Mouse (Mus musculus): Measurements from ENCODE around the gene Zmym3.

Gene Zmym3

DNA sequence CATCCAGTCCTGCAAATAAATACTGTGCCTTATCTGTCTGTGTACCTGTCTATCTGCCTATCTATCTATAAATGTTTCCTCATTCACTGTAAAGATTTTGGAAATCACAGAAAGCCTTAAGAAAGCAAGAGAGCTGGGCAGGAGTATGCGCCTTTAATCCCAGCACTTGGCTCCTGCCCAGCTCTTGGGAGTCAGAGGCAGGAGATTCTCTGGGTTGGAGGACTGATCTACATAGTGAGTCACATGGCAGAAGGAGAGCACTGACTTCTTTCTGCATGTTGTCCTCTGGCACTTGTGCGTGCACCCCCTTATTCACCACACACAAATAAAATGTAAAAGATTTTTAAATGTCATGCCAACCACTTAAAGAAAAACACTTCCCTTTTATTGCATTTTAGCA is 2.8 kb upstream of the Zmym3 start:
- no peak overlapping the region for H3K4me3 ChIP-seq (replicated peaks; ENCODE audit: low read length)
- H3K4me1 ChIP-seq (replicated peaks; ENCODE audit: low read depth, low read length), result peaks cover 27% of the 10 kb centered on the region
- peaks cover under 1% of the 10 kb centered on the region; the same call in 1 of the 2 replicates for H3K36me3 ChIP-seq (ENCODE audit: insufficient read depth, low read length)
- no peaks in the 10 kb centered on the region for H3K9me3 ChIP-seq (ENCODE audit: low read length)
- H3K27me3 ChIP-seq (ENCODE audit: insufficient read depth, low read length), result no peaks in the 10 kb centered on the region
- no peak for TF ChIP-seq POU5F1 (IDR thresholded peaks at IDR 0.05; ENCODE audit: borderline replicate concordance, low read length)
- no peak for TF ChIP-seq NANOG (IDR thresholded peaks at IDR 0.05; ENCODE audit: borderline replicate concordance, low read length)
- no peak for TF ChIP-seq CTCF (conservative IDR thresholded peaks at IDR 0.05; ENCODE audit: low read length)

DNA sequence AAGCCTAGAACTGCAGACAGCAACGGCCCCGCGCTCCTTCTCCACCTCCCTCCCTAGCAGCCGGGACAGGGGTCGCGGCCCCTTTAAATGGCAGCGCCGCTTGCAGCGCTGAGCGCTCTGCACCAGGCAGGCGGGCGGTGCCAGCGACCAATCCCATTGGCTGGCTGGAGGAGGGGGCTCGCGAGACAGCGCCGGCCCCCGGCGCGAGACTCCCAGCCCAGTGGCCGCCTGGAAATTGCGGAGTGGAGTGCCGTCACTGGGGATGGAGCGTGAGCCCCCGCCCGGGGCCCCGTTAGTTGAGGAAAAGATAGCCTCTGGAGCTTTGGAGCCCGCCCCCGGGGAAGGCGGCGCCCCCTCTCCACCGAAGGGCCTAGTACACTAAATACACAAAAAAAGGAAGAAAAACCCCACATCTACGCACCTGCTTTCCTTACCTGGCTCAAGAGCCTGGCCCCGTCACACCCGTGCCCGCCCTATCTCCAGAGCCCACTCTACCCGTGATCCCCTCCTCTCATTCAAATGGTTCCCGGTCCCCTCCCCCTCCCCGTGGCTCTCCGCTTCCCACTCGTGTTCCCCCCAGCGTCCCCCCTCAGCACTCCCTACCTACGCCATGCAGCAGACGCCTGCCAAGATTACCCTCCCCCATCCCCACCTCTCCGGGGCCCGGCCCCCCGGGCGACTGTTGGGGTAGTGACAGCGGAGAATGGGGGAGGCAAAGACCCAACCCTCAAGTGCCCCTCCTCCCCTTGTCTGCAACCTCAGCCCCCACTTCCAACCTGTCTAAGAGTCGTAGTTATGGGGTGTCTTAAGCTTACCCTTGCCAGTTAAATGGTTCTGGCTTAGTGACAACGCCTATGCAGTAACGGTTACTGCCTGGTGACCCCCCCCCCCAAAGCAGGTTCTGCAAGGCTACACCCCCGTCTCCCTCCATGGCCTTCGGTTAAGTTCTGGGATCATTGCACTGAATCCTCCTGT is 637 bp downstream of the Zmym3 start:
- peak overlapping the region; percentile 85 for H3K4me3 ChIP-seq (replicated peaks; ENCODE audit: low read length)
- H3K27me3 ChIP-seq (ENCODE audit: insufficient read depth, low read length), result no peaks in the 10 kb centered on the region
- peaks cover 28% of the 10 kb centered on the region for H3K36me3 ChIP-seq (ENCODE audit: insufficient read depth, low read length)
- peaks cover 49% of the 10 kb centered on the region for H3K4me1 ChIP-seq (replicated peaks; ENCODE audit: low read depth, low read length)
- no peak for TF ChIP-seq NANOG (IDR thresholded peaks at IDR 0.05; ENCODE audit: borderline replicate concordance, low read length)
- TF ChIP-seq CTCF (conservative IDR thresholded peaks at IDR 0.05; ENCODE audit: low read length), result no peak
- TF ChIP-seq POU5F1 (IDR thresholded peaks at IDR 0.05; ENCODE audit: borderline replicate concordance, low read length), result no peak
- no peaks in the 10 kb centered on the region for H3K9me3 ChIP-seq (ENCODE audit: low read length)

DNA sequence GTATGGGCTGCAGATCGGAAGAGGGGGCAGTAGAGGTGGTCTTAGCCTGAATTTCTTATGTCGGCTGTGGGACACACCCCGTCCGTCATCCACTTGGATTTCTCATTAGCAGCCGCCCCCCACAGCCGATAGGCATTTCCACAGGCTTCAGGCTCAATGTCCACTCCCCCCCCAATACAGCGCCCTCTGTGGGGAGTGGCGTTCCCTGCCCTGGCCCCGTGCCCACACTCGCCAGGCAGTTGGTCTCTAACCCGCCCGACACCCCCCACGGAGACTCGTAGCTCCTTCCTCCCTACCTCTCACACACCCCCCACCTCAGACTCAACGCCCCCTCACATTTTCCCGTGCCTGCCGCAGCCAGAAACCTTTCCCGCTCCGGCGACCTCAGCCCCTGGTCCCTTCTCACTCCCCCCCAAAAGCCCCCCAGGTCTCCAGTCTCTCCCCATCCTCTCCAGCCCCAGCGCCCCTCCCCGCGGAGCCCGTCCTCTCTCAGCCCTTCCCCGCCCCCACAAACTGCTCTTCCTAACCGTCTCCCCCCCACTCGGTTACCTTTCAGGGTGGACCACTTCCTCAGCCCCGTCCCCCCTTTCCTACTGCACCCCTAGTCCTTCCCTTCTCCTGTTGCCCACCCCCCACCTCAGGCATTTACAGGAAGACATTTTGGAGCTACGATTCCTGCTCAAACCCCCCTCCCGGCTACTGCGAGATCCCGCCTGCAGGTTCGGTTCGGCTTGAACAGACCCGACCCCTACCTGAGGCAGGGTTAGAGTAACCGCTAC is 1.5 kb downstream of the Zmym3 start:
- H3K27me3 ChIP-seq (ENCODE audit: insufficient read depth, low read length), result no peaks in the 10 kb centered on the region
- H3K4me3 ChIP-seq (replicated peaks; ENCODE audit: low read length), result peak overlapping the region; percentile 85
- peaks cover 50% of the 10 kb centered on the region for H3K4me1 ChIP-seq (replicated peaks; ENCODE audit: low read depth, low read length)
- TF ChIP-seq CTCF (conservative IDR thresholded peaks at IDR 0.05; ENCODE audit: low read length), result no peak
- no peak for TF ChIP-seq NANOG (IDR thresholded peaks at IDR 0.05; ENCODE audit: borderline replicate concordance, low read length)
- no peak for TF ChIP-seq POU5F1 (IDR thresholded peaks at IDR 0.05; ENCODE audit: borderline replicate concordance, low read length)
- H3K9me3 ChIP-seq (ENCODE audit: low read length), result no peaks in the 10 kb centered on the region
- peaks cover 37% of the 10 kb centered on the region for H3K36me3 ChIP-seq (ENCODE audit: insufficient read depth, low read length)

DNA sequence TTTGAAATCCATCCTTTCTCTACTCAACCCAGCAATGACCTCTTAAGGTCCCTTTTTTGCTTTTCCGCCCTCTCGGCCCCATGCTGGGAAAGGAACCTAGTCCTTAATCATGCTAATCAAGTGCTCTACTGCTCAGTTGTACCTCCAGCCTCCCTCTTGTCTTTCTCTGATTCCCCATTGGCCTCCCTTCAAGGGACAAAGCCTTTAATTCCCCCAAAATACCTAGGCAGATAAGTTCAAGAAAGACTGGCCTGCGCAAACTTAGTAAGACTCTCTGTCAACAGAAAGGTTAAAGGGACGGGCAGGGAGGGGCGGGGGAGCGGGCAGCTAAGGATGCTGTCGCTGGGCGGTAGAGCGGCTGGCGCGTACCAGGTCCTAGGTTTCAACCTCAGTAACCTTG is 24.2 kb downstream of the Zmym3 start:
- TF ChIP-seq CTCF (conservative IDR thresholded peaks at IDR 0.05; ENCODE audit: low read length) (no peak), POU5F1 (IDR thresholded peaks at IDR 0.05; ENCODE audit: borderline replicate concordance, low read length) (no peak; the same call in 1 of the 2 replicates), NANOG (IDR thresholded peaks at IDR 0.05; ENCODE audit: borderline replicate concordance, low read length) (peak; percentile 94)
- no peaks in the 10 kb centered on the region for H3K27me3 ChIP-seq (ENCODE audit: insufficient read depth, low read length)
- peaks cover 61% of the 10 kb centered on the region for H3K4me1 ChIP-seq (replicated peaks; ENCODE audit: low read depth, low read length)
- H3K9me3 ChIP-seq (ENCODE audit: low read length), result no peaks in the 10 kb centered on the region
- H3K4me3 ChIP-seq (replicated peaks; ENCODE audit: low read length), result no peak overlapping the region
- no peaks in the 10 kb centered on the region for H3K36me3 ChIP-seq (ENCODE audit: insufficient read depth, low read length)

- no peak for TF ChIP-seq POU5F1 (IDR thresholded peaks at IDR 0.05; ENCODE audit: borderline replicate concordance, low read length)
- TF ChIP-seq NANOG (IDR thresholded peaks at IDR 0.05; ENCODE audit: borderline replicate concordance, low read length), result no peak
- TF ChIP-seq CTCF (conservative IDR thresholded peaks at IDR 0.05; ENCODE audit: low read length), result no peak
- Histone ChIP-seq H3K9me3 (ENCODE audit: low read length) (no peaks in the 10 kb centered on the region), H3K27me3 (ENCODE audit: insufficient read depth, low read length) (no peaks in the 10 kb centered on the region), H3K4me1 (replicated peaks; ENCODE audit: low read depth, low read length) (peaks cover 74% of the 10 kb centered on the region), H3K4me3 (replicated peaks; ENCODE audit: low read length) (no peak overlapping the region), H3K36me3 (ENCODE audit: insufficient read depth, low read length) (no peaks in the 10 kb centered on the region)
Measured at GRCm38 (mm10) chrX:101394341-101394740, 26.3 kb downstream of the Zmym3 start.

DNA sequence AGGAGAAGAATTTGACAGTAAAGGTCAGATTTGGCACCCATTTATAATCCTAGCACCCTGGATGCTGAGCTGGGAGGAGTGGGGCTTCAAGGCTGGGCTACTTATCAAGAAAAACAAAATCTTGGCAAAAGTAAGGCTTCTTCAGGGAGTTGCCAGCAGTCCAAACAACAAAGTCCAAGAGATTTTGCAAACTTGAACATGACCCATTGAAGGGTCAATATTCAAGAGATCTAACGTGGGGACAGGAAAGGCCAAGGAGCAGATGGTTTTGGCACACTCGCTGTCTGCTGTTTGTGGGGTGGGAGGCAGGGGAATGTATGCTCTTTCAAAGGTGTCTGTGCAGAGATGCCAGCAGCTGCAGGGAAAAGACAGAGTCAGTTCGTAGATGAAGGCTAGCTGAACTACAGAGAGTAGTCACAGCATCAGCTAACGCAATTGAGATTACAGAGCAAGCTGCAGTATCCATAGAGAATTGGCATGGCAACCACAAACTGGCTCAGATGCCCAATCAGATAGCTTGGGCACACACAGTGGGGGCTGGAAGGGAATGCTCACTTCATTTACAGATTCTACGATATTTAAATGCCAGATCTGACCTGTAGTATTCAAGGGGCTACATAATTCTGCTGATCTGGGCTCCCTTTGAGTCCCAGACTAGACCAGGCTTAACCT is 31.6 kb downstream of the Zmym3 start:
- Histone ChIP-seq H3K4me3 (replicated peaks; ENCODE audit: low read length) (no peak overlapping the region), H3K27me3 (ENCODE audit: insufficient read depth, low read length) (no peaks in the 10 kb centered on the region)
- TF ChIP-seq POU5F1 (IDR thresholded peaks at IDR 0.05; ENCODE audit: borderline replicate concordance, low read length) (no peak), NANOG (IDR thresholded peaks at IDR 0.05; ENCODE audit: borderline replicate concordance, low read length) (no peak), CTCF (conservative IDR thresholded peaks at IDR 0.05; ENCODE audit: low read length) (no peak)

GRCm38 (mm10) chrX:101386222-101386621 is 34.4 kb downstream of the Zmym3 start:
- H3K4me3 ChIP-seq (replicated peaks; ENCODE audit: low read length), result no peak overlapping the region
- no peaks in the 10 kb centered on the region for H3K9me3 ChIP-seq (ENCODE audit: low read length)
- peaks cover 76% of the 10 kb centered on the region for H3K4me1 ChIP-seq (replicated peaks; ENCODE audit: low read depth, low read length)
- TF ChIP-seq CTCF (conservative IDR thresholded peaks at IDR 0.05; ENCODE audit: low read length), result no peak
- no peaks in the 10 kb centered on the region for H3K27me3 ChIP-seq (ENCODE audit: insufficient read depth, low read length)
- no peaks in the 10 kb centered on the region for H3K36me3 ChIP-seq (ENCODE audit: insufficient read depth, low read length)

More for the DNA sequence above, 31.6 kb downstream of the Zmym3 start:
- Histone ChIP-seq H3K36me3 (ENCODE audit: insufficient read depth, low read length) (no peaks in the 10 kb centered on the region), H3K4me1 (replicated peaks; ENCODE audit: low read depth, low read length) (peaks cover 71% of the 10 kb centered on the region), H3K9me3 (ENCODE audit: low read length) (no peaks in the 10 kb centered on the region)
